Mouse (Mus musculus) forebrain, embryonic 14.5 days (tissue): ENCODE measurements around the gene Atp6v0a4. TPM values are rescaled to one million over a fixed set of nuclear protein-coding genes. Genes with fewer than 3 reads are reported as not detected.

Experiments used
- ATAC-seq: fragments of 200-750 bp; cut with Nextera tagmentation; 2 replicates; pipeline ENCODE4 v1.8.0; 2017; ENCODE audit warnings: mild to moderate bottlenecking, moderate library complexity
- DNase-seq: peaks from one replicate; pipeline ENCODE4 v3.0.0-alpha.2; 2015; ENCODE audit warnings: low spot score
- H3K27ac ChIP-seq: fragments of 300-500 bp; sonication (generic); 2 replicates; pipeline ENCODE4 v1.5.1; 2014; ENCODE audit warnings: low read depth, mild to moderate bottlenecking, control low read depth, low read length, moderate library complexity
- H3K27me3 ChIP-seq: fragments of 300-500 bp; sonication (generic); replicated peaks from 2 replicates; pipeline ENCODE4 v1.6.1; 2014; ENCODE audit warnings: low read length, control low read depth, mixed read lengths; ENCODE audit not compliant: control insufficient read depth, insufficient read depth
- H3K36me3 ChIP-seq: fragments of 300-500 bp; sonication (generic); 2 replicates; pipeline ENCODE4 v1.6.1; 2014; ENCODE audit warnings: low read length, control low read depth; ENCODE audit not compliant: control insufficient read depth, insufficient read depth
- H3K4me1 ChIP-seq: fragments of 300-500 bp; sonication (generic); 2 replicates; pipeline ENCODE4 v1.6.1; 2014; ENCODE audit warnings: antibody characterized with exemption, low read length, control low read depth; ENCODE audit not compliant: control insufficient read depth, insufficient read depth
- H3K4me2 ChIP-seq: fragments of 300-500 bp; sonication (generic); 2 replicates; pipeline ENCODE4 v1.6.1; 2014; ENCODE audit warnings: mild to moderate bottlenecking, control low read depth, low read length
- H3K4me3 ChIP-seq: fragments of 300-500 bp; sonication (generic); 2 replicates; pipeline ENCODE4 v1.5.1; 2014; ENCODE audit warnings: low read depth, low read length, control low read depth
- H3K9ac ChIP-seq: fragments of 300-500 bp; sonication (generic); 2 replicates; pipeline ENCODE4 v1.6.1; 2014; ENCODE audit warnings: mild to moderate bottlenecking, low read length, control low read depth, moderate library complexity
- H3K9me3 ChIP-seq: fragments of 300-500 bp; sonication (generic); replicated peaks from 2 replicates; pipeline ENCODE4 v1.6.1; 2016; ENCODE audit warnings: low read length, control low read depth, mixed read lengths; ENCODE audit not compliant: control insufficient read depth
- WGBS: fragments of 180-500 bp; shearing (Covaris S2); extraction: QIAGEN DNeasy Blood & Tissue Kit; methylation state at CpG from one replicate; pipeline ENCODE4 v1.1.7; 2014; 5-methylcytosine and 5-hydroxymethylcytosine counted together
- polyA plus RNA-seq: library from polyadenylated mRNA; unstranded; fragments of >200 nt; fragmentation: Nextera tagmentation; extraction: Ambion mirVana; gene quantifications from 2 replicates; pipeline ENCODE4 v1.2.1, GENCODE M21; 2014

The Atp6v0a4 gene
- polyA plus RNA-seq, 1 experiment from 2014 or later = not detected

- ATAC-seq (no peak), DNase-seq (peak; percentile 15)
- Histone ChIP-seq H3K36me3 (peaks cover 51% of the 10 kb centered on the region), H3K4me1 (no peaks in the 10 kb centered on the region), H3K9ac (no peak overlapping the region), H3K27ac (no peak overlapping the region), H3K9me3 (no peaks in the 10 kb centered on the region), H3K27me3 (no peaks in the 10 kb centered on the region), H3K4me2 (no peak overlapping the region), H3K4me3 (no peak overlapping the region)
- WGBS = 84% methylated on average over 8 of the region's 8 CpGs
Observed at GRCm38 (mm10) chr6:38134806-38135559, 10.6 kb upstream of the Atp6v0a4 start.

- DNase-seq = no peak
- no peaks in the 10 kb centered on the region for H3K9me3 ChIP-seq
- no peaks in the 10 kb centered on the region for H3K4me1 ChIP-seq
- H3K4me2 ChIP-seq = no peak overlapping the region
- H3K9ac ChIP-seq = no peak overlapping the region
- WGBS = 92% methylated on average over 4 of the region's 4 CpGs
- no peaks in the 10 kb centered on the region for H3K27me3 ChIP-seq
- no peak for ATAC-seq
- no peak overlapping the region for H3K27ac ChIP-seq
- peaks cover 63% of the 10 kb centered on the region for H3K36me3 ChIP-seq
- H3K4me3 ChIP-seq = no peak overlapping the region
Observed at GRCm38 (mm10) chr6:38131801-38132231, 7.4 kb upstream of the Atp6v0a4 start.

- H3K9ac ChIP-seq = no peak overlapping the region
- H3K4me2 ChIP-seq = no peak overlapping the region
- no peak for DNase-seq
- no peak overlapping the region for H3K4me3 ChIP-seq
- no peak overlapping the region for H3K27ac ChIP-seq
- no peaks in the 10 kb centered on the region for H3K4me1 ChIP-seq
- no peaks in the 10 kb centered on the region for H3K9me3 ChIP-seq
- no peaks in the 10 kb centered on the region for H3K27me3 ChIP-seq
- H3K36me3 ChIP-seq = peaks cover 58% of the 10 kb centered on the region
- WGBS = 99% methylated on average over 5 of the region's 5 CpGs
- no peak for ATAC-seq
Observed at GRCm38 (mm10) chr6:38129883-38130282, 5.5 kb upstream of the Atp6v0a4 start.

GRCm38 (mm10) chr6:38128115-38128514, 3.7 kb upstream of the Atp6v0a4 start:
- Histone ChIP-seq H3K9ac (no peak overlapping the region), H3K36me3 (peaks cover 64% of the 10 kb centered on the region), H3K9me3 (no peaks in the 10 kb centered on the region), H3K4me2 (no peak overlapping the region), H3K27me3 (no peaks in the 10 kb centered on the region), H3K27ac (no peak overlapping the region), H3K4me1 (no peaks in the 10 kb centered on the region), H3K4me3 (no peak overlapping the region)
- ATAC-seq (no peak), DNase-seq (no peak)
- 88% methylated on average over 14 of the region's 14 CpGs for WGBS

- peaks cover 54% of the 10 kb centered on the region for H3K36me3 ChIP-seq
- H3K27ac ChIP-seq = no peak overlapping the region
- no peak overlapping the region for H3K4me2 ChIP-seq
- H3K4me1 ChIP-seq = no peaks in the 10 kb centered on the region
- DNase-seq = no peak
- no peak overlapping the region for H3K4me3 ChIP-seq
- 94% methylated on average over 3 of the region's 3 CpGs for WGBS
- no peaks in the 10 kb centered on the region for H3K9me3 ChIP-seq
- no peak overlapping the region for H3K9ac ChIP-seq
- no peaks in the 10 kb centered on the region for H3K27me3 ChIP-seq
- no peak for ATAC-seq
Observed at GRCm38 (mm10) chr6:38125462-38125861, 1.1 kb upstream of the Atp6v0a4 start.

- no peak for DNase-seq
- H3K36me3 ChIP-seq = peaks cover 49% of the 10 kb centered on the region
Observed at GRCm38 (mm10) chr6:38124882-38125281, 496 bp upstream of the Atp6v0a4 start.

GRCm38 (mm10) chr6:38123471-38124206, 747 bp downstream of the Atp6v0a4 start:
- Histone ChIP-seq H3K9me3 (no peaks in the 10 kb centered on the region), H3K4me2 (no peak overlapping the region), H3K27me3 (no peaks in the 10 kb centered on the region), H3K36me3 (peaks cover 42% of the 10 kb centered on the region), H3K27ac (no peak overlapping the region), H3K4me3 (no peak overlapping the region), H3K9ac (no peak overlapping the region), H3K4me1 (no peaks in the 10 kb centered on the region)
- 75% methylated on average over 18 of the region's 18 CpGs for WGBS
- DNase-seq (no peak), ATAC-seq (no peak)

More at GRCm38 (mm10) chr6:38124882-38125281, 496 bp upstream of the Atp6v0a4 start:
- H3K4me3 ChIP-seq = no peak overlapping the region
- no peak overlapping the region for H3K4me2 ChIP-seq
- H3K4me1 ChIP-seq = no peaks in the 10 kb centered on the region
- WGBS = 95% methylated on average over 5 of the region's 5 CpGs
- ATAC-seq = no peak
- no peak overlapping the region for H3K9ac ChIP-seq
- H3K27ac ChIP-seq = no peak overlapping the region
- no peaks in the 10 kb centered on the region for H3K9me3 ChIP-seq
- H3K27me3 ChIP-seq = no peaks in the 10 kb centered on the region

GRCm38 (mm10) chr6:38122791-38123190, 1.6 kb downstream of the Atp6v0a4 start:
- H3K27me3 ChIP-seq = no peaks in the 10 kb centered on the region

GRCm38 (mm10) chr6:38121843-38122242, 2.5 kb downstream of the Atp6v0a4 start:
- no peaks in the 10 kb centered on the region for H3K27me3 ChIP-seq
- H3K4me2 ChIP-seq = no peak overlapping the region
- no peak overlapping the region for H3K27ac ChIP-seq
- DNase-seq = no peak
- ATAC-seq = no peak
- peaks cover 24% of the 10 kb centered on the region; the same call in 1 of the 2 replicates for H3K36me3 ChIP-seq
- no peak overlapping the region for H3K9ac ChIP-seq
- no peaks in the 10 kb centered on the region for H3K4me1 ChIP-seq
- no peaks in the 10 kb centered on the region for H3K9me3 ChIP-seq
- WGBS = 87% methylated on average over 5 of the region's 5 CpGs
- no peak overlapping the region for H3K4me3 ChIP-seq

More at GRCm38 (mm10) chr6:38122791-38123190, 1.6 kb downstream of the Atp6v0a4 start:
- Histone ChIP-seq H3K36me3 (peaks cover 34% of the 10 kb centered on the region), H3K9ac (no peak overlapping the region), H3K27ac (no peak overlapping the region), H3K4me2 (no peak overlapping the region), H3K4me3 (no peak overlapping the region), H3K9me3 (no peaks in the 10 kb centered on the region), H3K4me1 (no peaks in the 10 kb centered on the region)
- ATAC-seq = no peak
- no peak for DNase-seq
- WGBS = 74% methylated on average over 6 of the region's 6 CpGs
